Mouse (Mus musculus) cerebellum, postnatal 36 days (tissue): ENCODE results near the gene Gm7694.

ENCODE experiments used
- DNase-seq, 2 experiments: peaks; one replicate each; pipeline ENCODE4 v3.0.0; 2021 to 2022; ENCODE audit warnings: mixed read lengths in 2 of 2

The Gm7694 gene

DNA sequence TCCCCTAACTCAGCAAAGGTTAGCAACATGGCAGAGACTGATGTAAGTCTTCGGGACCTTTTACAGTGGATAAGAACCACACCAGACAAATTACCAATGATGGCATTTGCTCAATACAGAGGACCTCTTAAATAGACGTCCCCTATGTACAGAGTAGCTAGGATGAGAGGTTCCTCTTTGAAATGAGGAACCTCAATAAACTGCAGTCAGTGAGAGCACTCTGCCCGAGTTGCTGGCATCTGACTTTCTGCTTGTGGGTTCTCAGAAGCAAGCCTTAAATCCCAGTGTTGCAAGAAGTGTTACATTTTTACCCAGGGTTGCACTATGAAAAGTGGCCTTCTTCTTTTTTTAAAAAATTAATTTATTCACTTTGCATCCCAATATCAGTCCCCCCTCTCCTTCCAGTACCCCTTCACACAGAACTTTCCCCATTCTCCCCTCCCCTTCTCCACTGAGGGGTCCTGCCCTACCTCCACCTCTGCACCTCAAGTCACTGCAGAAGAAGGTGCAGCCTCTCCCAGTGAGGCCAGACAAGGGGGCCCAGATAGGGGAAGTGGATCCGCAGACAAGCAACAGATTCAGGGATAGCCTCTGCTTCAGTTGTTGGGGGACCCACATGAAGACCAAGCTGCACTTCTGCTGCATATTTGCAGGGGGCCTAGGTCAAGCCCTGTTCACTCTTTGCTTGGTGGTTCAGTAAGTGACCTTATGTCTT is 23.6 kb downstream of the Gm7694 start:
- no peak for DNase-seq

DNA sequence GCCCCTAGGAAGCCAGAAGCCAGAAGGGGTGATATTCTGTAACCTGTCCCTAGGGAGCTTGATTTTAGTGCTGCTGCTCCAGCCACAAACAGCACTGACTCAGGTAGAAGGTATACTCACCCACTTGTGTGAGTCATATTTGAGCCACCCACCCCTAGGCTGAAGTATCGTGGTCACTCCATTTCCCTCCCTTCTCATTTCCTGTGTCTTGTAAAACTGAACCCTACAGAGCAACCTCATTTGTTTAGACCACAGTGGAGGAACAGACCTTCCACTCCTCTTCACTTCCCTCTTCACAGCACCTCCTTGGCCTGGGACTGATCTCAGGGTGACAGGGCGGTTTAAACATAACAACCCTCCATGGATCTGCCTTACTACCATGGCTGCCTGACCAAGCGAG is 29.1 kb downstream of the Gm7694 start, which contains the start of gene Sh2d1b1:
Sh2d1b1 (plus strand) TSS at position 305 of the 400 bp plus-strand sequence.
- no peak for DNase-seq

DNA sequence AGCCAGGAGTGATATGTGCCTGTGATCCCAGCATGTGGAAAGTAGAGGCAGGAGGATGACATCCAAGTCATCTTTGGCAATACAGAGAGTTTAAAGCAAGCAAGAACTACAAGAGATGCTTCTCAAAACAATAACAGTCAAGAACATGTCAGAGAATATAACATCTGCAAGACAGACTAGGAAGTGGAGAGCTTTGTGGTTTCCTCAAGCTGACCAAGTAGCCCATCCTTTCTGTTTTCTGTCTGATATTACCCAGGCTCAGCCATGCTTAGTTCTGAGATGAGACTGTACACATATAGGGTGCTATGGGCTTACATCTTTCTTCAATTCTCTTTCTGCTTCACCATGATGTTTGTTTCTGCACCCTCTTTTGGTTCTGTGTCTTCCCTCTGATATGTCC is 32.9 kb downstream of the Gm7694 start:
- no peak for DNase-seq

DNA sequence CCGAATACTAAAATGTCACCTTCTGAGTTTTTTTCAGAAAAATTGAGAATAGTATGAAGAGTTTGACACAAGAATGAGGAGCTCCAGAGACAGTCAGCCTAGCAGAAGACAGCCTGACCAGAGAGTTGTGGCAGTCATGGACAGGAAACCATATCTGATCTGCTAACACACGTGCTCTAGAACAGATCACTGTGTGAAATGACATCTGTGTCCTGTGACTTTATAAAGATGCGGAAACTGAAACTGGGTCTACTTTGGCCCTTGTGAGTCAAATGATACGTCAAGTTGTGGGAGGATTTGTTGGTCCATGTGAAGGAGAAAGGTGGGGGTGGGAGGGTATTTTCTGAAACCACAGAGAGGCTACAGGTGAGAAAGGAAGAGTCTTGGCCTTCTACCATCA is 35.4 kb downstream of the Gm7694 start:
- no peak for DNase-seq

DNA sequence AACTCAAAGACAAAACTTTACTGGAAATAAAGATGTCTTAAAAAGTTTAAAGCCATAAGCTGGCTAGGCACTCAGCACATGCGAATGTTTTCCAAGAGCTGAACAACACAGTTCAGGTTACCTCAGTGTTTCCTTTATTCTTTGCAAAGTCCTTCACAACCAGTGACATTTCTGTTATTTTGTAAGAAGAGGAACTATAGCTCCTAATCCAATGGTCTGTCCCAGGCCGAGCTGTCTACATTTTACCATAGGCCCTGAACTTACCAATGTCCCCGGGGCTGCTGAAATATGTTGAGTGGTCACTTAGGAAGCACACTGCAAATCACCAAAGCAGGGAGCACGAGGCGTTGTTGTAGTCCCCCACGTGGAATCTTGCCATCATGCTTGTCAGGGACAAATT is 35.9 kb downstream of the Gm7694 start:
- no peak for DNase-seq

DNA sequence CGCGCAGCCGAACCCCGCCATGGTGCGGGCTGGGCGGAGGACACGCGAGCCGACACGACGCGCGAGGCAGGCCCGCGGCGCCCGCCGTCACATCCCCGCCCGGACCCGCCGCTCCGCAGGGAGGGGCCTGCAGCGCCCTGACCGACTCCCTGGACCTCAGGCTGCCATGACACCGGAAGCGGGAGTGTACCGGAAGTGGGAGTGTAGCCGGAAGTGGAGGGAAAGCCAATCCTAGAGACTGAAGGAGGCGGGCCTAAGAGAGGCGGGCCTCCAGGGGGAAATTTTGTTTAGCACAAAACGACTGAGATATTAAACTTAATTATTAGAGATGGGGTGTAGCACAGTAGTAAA is 50.6 kb downstream of the Gm7694 start:
- peak; percentile 85 to 88 for DNase-seq

DNA sequence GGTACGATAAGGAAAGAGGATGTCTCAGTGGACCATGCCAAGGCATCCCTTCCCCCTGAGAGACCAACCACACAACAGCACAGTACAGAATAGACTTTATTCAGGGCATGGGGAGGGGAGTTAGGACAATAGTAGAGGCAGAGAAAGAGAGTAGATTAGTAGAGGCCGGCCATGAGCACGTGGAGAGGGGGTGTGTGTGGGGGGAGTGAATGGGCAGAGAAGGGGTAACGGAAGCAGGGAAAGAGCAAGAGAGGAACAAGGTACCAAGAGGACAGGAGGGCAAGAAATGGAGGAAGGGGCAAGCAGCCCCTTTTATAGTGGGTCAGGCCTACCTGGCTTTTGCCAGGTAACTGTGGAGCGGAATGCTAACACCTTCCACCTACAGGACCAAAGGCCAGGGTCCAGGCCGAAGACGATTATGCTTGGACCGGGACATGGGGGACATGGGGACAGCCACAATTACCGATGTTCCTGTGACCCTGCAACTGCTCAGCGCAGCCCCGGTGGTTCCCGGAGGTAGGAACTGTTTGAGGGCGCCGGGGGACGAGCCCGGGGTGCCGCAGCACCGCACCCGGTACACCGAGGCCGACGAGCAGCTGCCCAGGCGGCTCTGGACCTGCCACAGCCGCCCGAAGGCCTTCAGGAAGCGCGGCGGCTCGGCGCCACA is 51.1 kb downstream of the Gm7694 start:
- no peak for DNase-seq
